Mouse (Mus musculus): Measurements from ENCODE around the gene Nxt1. TPM values are rescaled to one million over a fixed set of nuclear protein-coding genes. Genes with fewer than 3 reads are reported as not detected.
A peak's percentile ranks its signal among the peaks of the same experiment; 100 is the strongest.

Nxt1 gene
- total RNA-seq (2014; fragmentation: Nextera tagmentation) = 22.5 and 43.9 TPM in 2 replicates
- 49.3 and 64.6 TPM in 2 replicates for total RNA-seq (2017)
- 29.5 and 33.0 TPM in 2 replicates for polyA plus RNA-seq (2012)

DNA sequence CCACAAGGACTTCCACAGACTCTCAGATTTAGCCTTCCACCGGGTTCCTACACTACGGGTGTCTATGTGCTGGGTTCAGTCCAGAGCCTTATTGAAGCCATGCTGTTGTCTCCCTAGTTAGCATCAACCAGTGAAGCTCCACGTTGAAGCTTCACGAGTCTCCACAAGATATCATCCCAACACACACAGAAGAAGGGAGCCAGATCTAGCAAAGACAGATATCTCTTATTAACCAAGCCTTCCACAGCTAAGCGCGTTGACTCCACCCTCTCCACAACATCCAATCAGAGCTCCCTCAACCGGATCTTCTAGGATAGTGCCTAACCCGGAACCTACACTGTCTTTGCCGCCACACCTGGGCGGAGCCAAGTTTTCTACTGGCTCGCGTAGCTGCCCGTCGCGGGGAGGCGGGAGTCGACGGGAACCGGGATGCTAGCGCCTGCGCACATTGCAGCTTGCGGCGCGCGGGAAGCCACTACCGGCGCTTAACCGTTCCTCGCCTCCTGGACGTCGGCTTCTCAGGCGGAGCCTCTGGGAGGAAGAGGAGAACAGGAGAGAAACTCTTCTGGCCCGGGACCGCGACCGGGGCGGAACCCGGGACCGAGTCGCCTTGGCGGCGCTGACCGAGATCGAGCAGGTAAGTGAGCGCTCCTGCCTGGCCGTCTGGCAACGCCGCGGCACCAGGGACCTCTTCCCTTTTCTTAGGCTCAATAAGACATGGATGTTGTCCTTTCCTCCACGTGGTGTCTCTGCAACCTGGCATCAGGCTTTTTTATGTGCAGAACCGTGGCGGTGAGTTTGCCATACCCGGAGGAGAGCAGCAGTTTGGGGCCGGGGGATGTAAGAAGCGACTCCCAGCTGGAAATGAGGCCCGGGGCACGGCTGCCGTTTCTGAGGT is at the start of gene Nxt1:
Nxt1 (plus strand) TSS at position 403 of the 898 bp plus-strand sequence.
- peaks cover 34% of the 10 kb centered on the region for H3K36me3 ChIP-seq (replicated peaks)
- no peaks in the 10 kb centered on the region for H3K27me3 ChIP-seq (ENCODE audit: insufficient read depth, low read length)
- ATAC-seq (ENCODE audit: extremely low read depth, insufficient number of reproducible peaks, low FRiP score, poor library complexity, severe bottlenecking) = peak; percentile 98
- no peak for TF ChIP-seq POLR2AphosphoS5 (IDR thresholded peaks at IDR 0.05; ENCODE audit: insufficient replicate concordance, low read depth, low read length)
- no peak for TF ChIP-seq GATA1 (IDR thresholded peaks at IDR 0.05; ENCODE audit: borderline replicate concordance, low read length)
- no peak for TF ChIP-seq CTCF (IDR thresholded peaks at IDR 0.05; ENCODE audit: low read depth, low read length)
- TF ChIP-seq TAL1 (conservative IDR thresholded peaks at IDR 0.05; ENCODE audit: low read depth, low read length) = no peak
- no peak for TF ChIP-seq GATA2 (IDR thresholded peaks at IDR 0.05; ENCODE audit: borderline replicate concordance, low read depth, low read length)
- peaks cover 33% of the 10 kb centered on the region for H3K4me1 ChIP-seq (ENCODE audit: insufficient read depth, low read depth, low read length)
- peak within 1 kb of the TSS; percentile 85 for H3K4me3 ChIP-seq (ENCODE audit: low read depth, low read length)
- H3K9me3 ChIP-seq (replicated peaks) = no peaks in the 10 kb centered on the region
- DNase-seq (ENCODE audit: low spot score) = peak; percentile 97

DNA sequence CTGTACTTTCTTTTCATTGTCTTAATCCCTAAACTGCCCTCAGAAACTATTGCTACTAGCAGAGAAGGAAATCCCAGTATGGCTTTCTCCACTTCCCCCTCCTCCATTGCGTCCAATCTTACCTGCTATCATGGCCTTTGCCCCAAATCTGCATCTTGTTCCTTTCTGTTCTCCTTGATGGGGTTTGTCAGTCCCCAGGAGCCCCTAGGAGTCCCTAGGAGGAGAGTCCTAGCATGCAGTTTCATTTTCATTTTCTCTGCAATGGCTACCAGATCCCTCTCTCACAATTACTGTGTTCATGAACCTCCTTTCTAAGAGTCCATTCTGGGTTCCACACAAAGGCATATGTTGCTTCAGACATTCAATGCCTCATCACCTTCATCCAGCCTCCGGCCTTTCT is 49.3 kb upstream of the Nxt1 start:
- H3K9me3 ChIP-seq (replicated peaks) = peaks cover 13% of the 10 kb centered on the region
- no peaks in the 10 kb centered on the region for H3K4me1 ChIP-seq (ENCODE audit: insufficient read depth, low read depth, low read length)
- no peaks in the 10 kb centered on the region for H3K36me3 ChIP-seq (replicated peaks)
- no peak for DNase-seq (ENCODE audit: low spot score)
- no peak overlapping the region for H3K4me3 ChIP-seq (ENCODE audit: low read depth, low read length)
- no peak for ATAC-seq (ENCODE audit: extremely low read depth, insufficient number of reproducible peaks, low FRiP score, poor library complexity, severe bottlenecking)
- no peaks in the 10 kb centered on the region for H3K27me3 ChIP-seq (ENCODE audit: insufficient read depth, low read length)
- TF ChIP-seq TAL1 (conservative IDR thresholded peaks at IDR 0.05; ENCODE audit: low read depth, low read length) (no peak), GATA1 (IDR thresholded peaks at IDR 0.05; ENCODE audit: borderline replicate concordance, low read length) (no peak), GATA2 (IDR thresholded peaks at IDR 0.05; ENCODE audit: borderline replicate concordance, low read depth, low read length) (no peak), CTCF (IDR thresholded peaks at IDR 0.05; ENCODE audit: low read depth, low read length) (no peak), POLR2AphosphoS5 (IDR thresholded peaks at IDR 0.05; ENCODE audit: insufficient replicate concordance, low read depth, low read length) (no peak)

DNA sequence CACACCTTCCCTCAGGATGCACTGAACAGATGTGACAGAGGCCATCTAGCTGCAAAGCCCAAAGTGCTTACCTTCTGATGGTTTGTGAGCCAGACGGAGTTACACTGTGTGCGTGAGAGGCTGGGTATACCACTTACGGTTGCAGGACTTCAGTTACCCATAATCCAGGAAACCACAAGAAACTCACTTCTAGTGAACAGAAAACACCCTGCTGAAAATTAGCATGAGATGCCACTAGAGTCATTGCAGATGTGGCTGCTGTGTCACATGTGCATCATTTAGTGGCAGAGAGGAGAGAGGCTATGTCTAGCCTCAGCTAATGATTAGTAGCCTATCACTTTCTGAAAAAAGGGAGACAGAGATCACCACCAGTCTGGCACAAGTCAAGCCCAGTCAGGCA is 47.9 kb upstream of the Nxt1 start:
- no peaks in the 10 kb centered on the region for H3K4me1 ChIP-seq (ENCODE audit: insufficient read depth, low read depth, low read length)
- peaks cover 13% of the 10 kb centered on the region for H3K9me3 ChIP-seq (replicated peaks)
- H3K4me3 ChIP-seq (ENCODE audit: low read depth, low read length) = no peak overlapping the region
- ATAC-seq (ENCODE audit: extremely low read depth, insufficient number of reproducible peaks, low FRiP score, poor library complexity, severe bottlenecking) (no peak), DNase-seq (ENCODE audit: low spot score) (no peak)
- H3K36me3 ChIP-seq (replicated peaks) = no peaks in the 10 kb centered on the region
- TF ChIP-seq CTCF (IDR thresholded peaks at IDR 0.05; ENCODE audit: low read depth, low read length) (no peak), POLR2AphosphoS5 (IDR thresholded peaks at IDR 0.05; ENCODE audit: insufficient replicate concordance, low read depth, low read length) (no peak), TAL1 (conservative IDR thresholded peaks at IDR 0.05; ENCODE audit: low read depth, low read length) (no peak), GATA1 (IDR thresholded peaks at IDR 0.05; ENCODE audit: borderline replicate concordance, low read length) (no peak), GATA2 (IDR thresholded peaks at IDR 0.05; ENCODE audit: borderline replicate concordance, low read depth, low read length) (no peak)
- no peaks in the 10 kb centered on the region for H3K27me3 ChIP-seq (ENCODE audit: insufficient read depth, low read length)

DNA sequence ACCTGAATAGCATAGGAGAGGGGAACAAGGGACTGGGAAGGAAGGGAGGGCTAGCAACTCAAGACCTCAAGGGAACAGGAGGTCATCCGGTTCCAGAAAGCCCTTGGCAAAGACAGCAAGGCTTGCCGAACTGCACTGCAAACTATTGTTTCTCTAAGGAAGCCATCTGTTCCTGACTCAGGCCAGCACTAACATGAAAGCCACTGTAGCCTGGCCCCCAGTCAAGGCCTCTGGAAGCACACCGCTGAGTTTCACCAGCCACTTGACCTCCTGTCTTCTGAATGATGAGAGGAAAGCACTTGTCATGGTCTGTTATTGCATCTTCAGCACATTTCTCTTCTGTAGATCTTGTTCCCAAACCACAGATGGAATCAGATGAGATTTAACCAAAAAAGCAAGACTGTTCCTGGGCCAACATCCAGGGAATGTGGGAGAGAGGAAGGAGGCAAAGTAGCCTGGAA is 45.4 kb upstream of the Nxt1 start:
- Histone ChIP-seq H3K36me3 (replicated peaks) (no peaks in the 10 kb centered on the region), H3K4me1 (ENCODE audit: insufficient read depth, low read depth, low read length) (no peaks in the 10 kb centered on the region), H3K9me3 (replicated peaks) (peaks cover 13% of the 10 kb centered on the region), H3K4me3 (ENCODE audit: low read depth, low read length) (no peak overlapping the region), H3K27me3 (ENCODE audit: insufficient read depth, low read length) (no peaks in the 10 kb centered on the region)
- no peak for DNase-seq (ENCODE audit: low spot score)
- ATAC-seq (ENCODE audit: extremely low read depth, insufficient number of reproducible peaks, low FRiP score, poor library complexity, severe bottlenecking) = no peak
- TF ChIP-seq CTCF (IDR thresholded peaks at IDR 0.05; ENCODE audit: low read depth, low read length) (no peak), POLR2AphosphoS5 (IDR thresholded peaks at IDR 0.05; ENCODE audit: insufficient replicate concordance, low read depth, low read length) (no peak), TAL1 (conservative IDR thresholded peaks at IDR 0.05; ENCODE audit: low read depth, low read length) (no peak), GATA2 (IDR thresholded peaks at IDR 0.05; ENCODE audit: borderline replicate concordance, low read depth, low read length) (no peak), GATA1 (IDR thresholded peaks at IDR 0.05; ENCODE audit: borderline replicate concordance, low read length) (no peak)

DNA sequence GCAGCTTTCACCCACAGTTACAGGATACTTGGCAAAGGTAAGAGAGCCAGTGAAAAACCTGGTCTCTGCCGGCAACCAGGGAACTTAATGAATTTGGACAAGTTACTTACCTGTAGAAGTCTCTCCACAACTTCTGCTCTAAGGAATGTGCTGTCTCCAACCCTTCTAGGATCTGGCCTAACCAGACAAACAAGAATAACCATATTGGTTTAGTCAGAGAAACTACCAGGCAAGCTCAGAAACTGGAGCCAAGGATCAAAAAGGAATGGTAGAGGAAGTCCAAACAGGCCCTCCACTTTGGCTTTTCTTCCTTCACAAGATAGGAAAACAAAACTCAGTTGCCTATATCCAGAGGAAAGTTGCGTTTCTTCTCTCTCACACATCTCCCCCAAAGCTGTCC is 41.4 kb upstream of the Nxt1 start:
- no peak overlapping the region for H3K4me3 ChIP-seq (ENCODE audit: low read depth, low read length)
- DNase-seq (ENCODE audit: low spot score) (no peak), ATAC-seq (ENCODE audit: extremely low read depth, insufficient number of reproducible peaks, low FRiP score, poor library complexity, severe bottlenecking) (no peak)
- H3K27me3 ChIP-seq (ENCODE audit: insufficient read depth, low read length) = no peaks in the 10 kb centered on the region
- TF ChIP-seq CTCF (IDR thresholded peaks at IDR 0.05; ENCODE audit: low read depth, low read length) = no peak
- no peak for TF ChIP-seq POLR2AphosphoS5 (IDR thresholded peaks at IDR 0.05; ENCODE audit: insufficient replicate concordance, low read depth, low read length)
- TF ChIP-seq GATA2 (IDR thresholded peaks at IDR 0.05; ENCODE audit: borderline replicate concordance, low read depth, low read length) = no peak
- TF ChIP-seq TAL1 (conservative IDR thresholded peaks at IDR 0.05; ENCODE audit: low read depth, low read length) = no peak
- TF ChIP-seq GATA1 (IDR thresholded peaks at IDR 0.05; ENCODE audit: borderline replicate concordance, low read length) = no peak
- no peaks in the 10 kb centered on the region for H3K36me3 ChIP-seq (replicated peaks)
- no peaks in the 10 kb centered on the region for H3K4me1 ChIP-seq (ENCODE audit: insufficient read depth, low read depth, low read length)
- peaks cover 5% of the 10 kb centered on the region for H3K9me3 ChIP-seq (replicated peaks)

DNA sequence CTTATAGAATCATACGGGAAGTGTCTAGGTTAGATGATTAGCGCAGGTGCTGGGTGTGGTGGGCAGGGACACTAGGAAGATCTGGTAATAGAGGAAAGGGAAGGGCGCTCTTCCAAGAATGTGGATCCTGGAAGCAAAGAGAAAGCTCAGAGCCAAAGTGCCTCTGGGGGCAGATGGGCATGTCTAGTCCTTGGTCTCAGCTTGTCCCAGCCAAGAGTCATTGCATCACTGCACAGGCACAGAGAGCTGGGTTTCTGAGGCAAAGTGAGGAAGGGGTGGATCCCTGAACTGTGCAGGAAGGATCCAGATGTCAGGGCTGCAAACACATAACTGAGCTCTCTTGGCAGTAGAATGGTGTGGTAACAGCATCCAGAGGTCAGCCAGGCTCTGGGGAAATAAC is 40.8 kb upstream of the Nxt1 start:
- TF ChIP-seq CTCF (IDR thresholded peaks at IDR 0.05; ENCODE audit: low read depth, low read length) = no peak
- TF ChIP-seq TAL1 (conservative IDR thresholded peaks at IDR 0.05; ENCODE audit: low read depth, low read length) = no peak
- TF ChIP-seq POLR2AphosphoS5 (IDR thresholded peaks at IDR 0.05; ENCODE audit: insufficient replicate concordance, low read depth, low read length) = no peak
- no peak for TF ChIP-seq GATA1 (IDR thresholded peaks at IDR 0.05; ENCODE audit: borderline replicate concordance, low read length)
- TF ChIP-seq GATA2 (IDR thresholded peaks at IDR 0.05; ENCODE audit: borderline replicate concordance, low read depth, low read length) = no peak
- Histone ChIP-seq H3K36me3 (replicated peaks) (no peaks in the 10 kb centered on the region), H3K27me3 (ENCODE audit: insufficient read depth, low read length) (no peaks in the 10 kb centered on the region), H3K9me3 (replicated peaks) (peaks cover 5% of the 10 kb centered on the region), H3K4me3 (ENCODE audit: low read depth, low read length) (no peak overlapping the region), H3K4me1 (ENCODE audit: insufficient read depth, low read depth, low read length) (no peaks in the 10 kb centered on the region)
- ATAC-seq (ENCODE audit: extremely low read depth, insufficient number of reproducible peaks, low FRiP score, poor library complexity, severe bottlenecking) (no peak), DNase-seq (ENCODE audit: low spot score) (no peak)

All from G1E (cell line).